Mouse (Mus musculus) erythroblast, embryonic 14.5 days (primary cell): ENCODE data around the gene Smad9. TPM values are rescaled to one million over a fixed set of nuclear protein-coding genes. Genes with fewer than 3 reads are reported as not detected.

Source experiments
- H3K27me3 ChIP-seq: 2 replicates; pipeline ENCODE4 v1.6.1; 2012; ENCODE audit warnings: inconsistent platforms; ENCODE audit not compliant: control insufficient read depth
- H3K36me3 ChIP-seq: 2 replicates; pipeline ENCODE4 v1.6.1; 2012; ENCODE audit warnings: mild to moderate bottlenecking, inconsistent platforms; ENCODE audit not compliant: control insufficient read depth
- H3K4me1 ChIP-seq: 2 replicates; pipeline ENCODE4 v1.6.1; 2012; ENCODE audit warnings: inconsistent platforms; ENCODE audit not compliant: control insufficient read depth
- H3K4me3 ChIP-seq: replicated peaks from 2 replicates; pipeline ENCODE3; 2012; ENCODE audit warnings: moderate library complexity, mild to moderate bottlenecking, inconsistent platforms
- H3K9me3 ChIP-seq: 2 replicates; pipeline ENCODE4 v1.6.1; 2012; ENCODE audit warnings: low read length, inconsistent platforms, mixed read lengths; ENCODE audit not compliant: control insufficient read depth
- GATA1 ChIP-seq: IDR thresholded peaks from 2 replicates; pipeline ENCODE4 v1.6.1; 2012; ENCODE audit warnings: low read length, inconsistent platforms, mixed read lengths
- TAL1 ChIP-seq: IDR thresholded peaks from 3 replicates; pipeline ENCODE4 v1.6.1; 2012; ENCODE audit warnings: low read length, inconsistent platforms, mixed read lengths
- polyA plus RNA-seq: library from polyadenylated mRNA; stranded (reverse); fragments of >175 nt; gene quantifications from 2 replicates; pipeline ENCODE4 v1.2.3, GENCODE M21; 2012

The Smad9 gene
- polyA plus RNA-seq, 1 experiment = not detected

GRCm38 (mm10) chr3:54822526-54822925, 67.1 kb downstream of the Smad9 start:
- Histone ChIP-seq H3K27me3 (no peaks in the 10 kb centered on the region), H3K36me3 (no peaks in the 10 kb centered on the region), H3K4me3 (no peak overlapping the region), H3K4me1 (peaks cover 4% of the 10 kb centered on the region; the same call in 1 of the 2 replicates), H3K9me3 (no peaks in the 10 kb centered on the region)
- no peak for TF ChIP-seq TAL1
- no peak for TF ChIP-seq GATA1

DNA sequence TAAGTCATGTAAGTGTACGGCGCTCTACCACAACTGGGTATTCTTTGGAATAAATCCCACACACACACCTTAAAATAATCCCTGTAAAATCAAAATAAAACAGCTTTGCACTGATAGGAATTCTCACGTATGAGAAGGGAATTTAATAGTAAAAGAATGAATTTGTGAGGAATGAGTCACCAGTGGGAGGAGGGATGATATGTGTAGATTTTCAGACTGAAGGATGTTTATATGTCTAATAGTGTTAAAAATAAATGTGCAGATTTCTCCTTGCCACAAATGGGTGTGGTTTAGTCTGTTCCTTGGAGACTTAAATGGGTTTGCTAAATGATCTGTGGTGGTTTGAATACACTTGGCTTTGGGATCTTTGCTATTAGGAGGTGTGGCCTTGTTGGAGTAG, 77.1 kb downstream of the Smad9 start:
- Histone ChIP-seq H3K36me3 (no peaks in the 10 kb centered on the region), H3K27me3 (no peaks in the 10 kb centered on the region), H3K4me1 (no peaks in the 10 kb centered on the region), H3K4me3 (no peak overlapping the region), H3K9me3 (no peaks in the 10 kb centered on the region)
- TF ChIP-seq GATA1 (no peak), TAL1 (no peak)

DNA sequence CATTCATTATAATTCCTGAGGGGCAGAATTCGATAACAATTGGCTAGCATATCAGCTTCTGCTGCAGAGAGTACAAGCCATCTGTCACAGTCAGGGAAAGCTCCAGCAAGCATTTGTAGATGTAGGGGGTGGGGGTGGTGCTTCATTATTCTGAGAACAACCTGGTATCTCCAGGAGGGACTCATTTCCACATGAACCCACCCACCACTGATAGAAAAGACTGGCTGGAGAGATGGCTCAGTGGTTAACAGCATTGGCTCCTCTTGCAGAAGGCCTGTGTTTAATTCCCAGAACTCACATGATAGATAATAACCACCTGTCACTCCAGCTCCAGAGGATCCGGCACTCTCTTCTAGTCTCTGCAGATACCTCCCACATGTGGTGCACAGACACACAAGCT, 80.0 kb downstream of the Smad9 start:
- H3K27me3 ChIP-seq = no peaks in the 10 kb centered on the region
- no peak overlapping the region for H3K4me3 ChIP-seq
- no peaks in the 10 kb centered on the region for H3K4me1 ChIP-seq
- TF ChIP-seq TAL1 (no peak), GATA1 (no peak)
- H3K36me3 ChIP-seq = no peaks in the 10 kb centered on the region
- H3K9me3 ChIP-seq = no peaks in the 10 kb centered on the region

Other genes with a start within 250 kb of the Smad9 start
- gene Supt20, start 62.8 kb upstream of the Smad9 start, polyA plus RNA-seq = 0.21 and 0.52 TPM in 2 replicates
- not detected in 2 replicates for gene Gm21958, start 41.2 kb upstream of the Smad9 start, polyA plus RNA-seq
- 2.1 and 3.5 TPM in 2 replicates for gene Exosc8, start 20.2 kb upstream of the Smad9 start, polyA plus RNA-seq
- gene Alg5, start 20.0 kb upstream of the Smad9 start, polyA plus RNA-seq = not detected in 2 replicates
- gene Rfxap, start 52.2 kb downstream of the Smad9 start, polyA plus RNA-seq = 6.6 and 6.8 TPM in 2 replicates
- not detected in 2 replicates for gene Sertm1, start 160.3 kb downstream of the Smad9 start, polyA plus RNA-seq